Mouse (Mus musculus) kidney, adult 8-10 months (tissue): ENCODE results near the gene Bach1.

Source experiments
- DNase-seq, 2 experiments: peaks; one replicate each; pipeline ENCODE4 v3.0.0; 2022

The Bach1 gene

DNA sequence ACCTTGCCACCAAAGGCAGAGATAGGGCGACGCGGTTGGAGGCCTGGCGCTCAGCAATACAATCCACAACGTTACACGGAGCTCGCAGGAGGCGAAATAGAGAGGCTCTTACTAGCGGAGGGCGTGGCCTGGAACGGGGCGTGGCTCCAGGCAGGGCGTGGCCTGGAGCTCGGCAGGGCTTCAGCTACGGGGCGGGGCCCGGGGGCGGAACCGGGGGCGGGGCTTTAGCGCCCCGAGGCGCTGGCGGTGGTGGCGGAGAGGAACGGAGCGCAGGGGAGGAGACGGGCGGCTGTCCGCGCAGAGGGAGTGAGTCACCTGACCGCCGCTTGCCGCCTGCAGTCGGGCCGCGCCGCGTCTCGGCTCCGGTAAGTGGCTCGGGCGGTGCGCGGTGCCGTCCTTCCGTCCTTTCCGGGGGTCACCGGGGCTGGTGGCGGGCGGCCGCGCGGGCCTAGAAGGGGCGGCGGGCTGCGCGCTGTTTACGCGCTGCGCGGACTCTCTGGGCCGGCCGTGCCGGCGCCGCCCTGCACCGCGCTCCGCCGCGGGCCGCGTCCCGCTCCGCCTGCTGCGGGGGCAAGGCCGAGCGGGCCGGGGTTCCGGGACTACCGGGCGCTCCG, at the start of gene Bach1:
Gene Bach1 (plus strand): TSS at position 254 of the 614 bp plus-strand sequence.
- DNase-seq: peak; percentile 91 to 94

DNA sequence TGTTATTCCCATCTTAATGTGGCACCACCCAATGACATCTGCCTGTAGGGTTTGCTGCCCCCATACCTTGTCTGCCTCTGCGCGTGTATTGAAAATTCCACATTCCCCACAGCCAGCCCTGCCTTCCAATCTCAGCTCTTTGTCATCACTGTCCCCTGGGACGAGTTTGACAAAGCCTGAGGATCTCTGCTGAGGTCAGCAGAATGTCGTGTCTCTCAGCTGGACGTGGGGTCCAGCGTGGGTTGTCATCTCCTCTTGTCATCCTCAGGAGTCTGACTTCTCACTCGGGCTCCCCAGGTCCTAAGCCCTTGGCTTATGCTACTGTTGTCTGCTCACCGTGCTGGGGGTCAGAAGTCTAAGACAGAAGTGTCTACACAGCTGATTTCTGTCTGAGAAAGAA, 46.4 kb upstream of the Bach1 start:
- no peak for DNase-seq

DNA sequence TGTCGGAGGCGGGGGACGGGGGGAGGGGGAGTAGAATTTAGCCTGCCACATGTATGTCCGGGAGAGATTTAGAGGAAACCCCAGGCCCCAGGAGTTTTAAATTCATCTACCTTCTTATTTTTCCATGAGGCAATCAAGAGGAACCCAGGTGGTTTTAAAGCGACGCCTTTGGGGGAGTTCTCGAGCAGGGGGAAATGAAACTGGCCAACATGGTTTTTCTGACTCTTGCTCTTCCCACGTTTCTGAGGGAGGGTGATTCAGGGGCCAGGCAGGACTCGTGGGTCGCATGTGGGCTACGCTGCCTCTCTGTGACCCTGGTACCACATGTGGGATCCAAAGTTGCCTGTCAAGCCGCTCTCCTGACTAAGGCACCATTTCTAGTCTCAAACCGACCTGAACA, 45.8 kb upstream of the Bach1 start:
- no peak for DNase-seq

DNA sequence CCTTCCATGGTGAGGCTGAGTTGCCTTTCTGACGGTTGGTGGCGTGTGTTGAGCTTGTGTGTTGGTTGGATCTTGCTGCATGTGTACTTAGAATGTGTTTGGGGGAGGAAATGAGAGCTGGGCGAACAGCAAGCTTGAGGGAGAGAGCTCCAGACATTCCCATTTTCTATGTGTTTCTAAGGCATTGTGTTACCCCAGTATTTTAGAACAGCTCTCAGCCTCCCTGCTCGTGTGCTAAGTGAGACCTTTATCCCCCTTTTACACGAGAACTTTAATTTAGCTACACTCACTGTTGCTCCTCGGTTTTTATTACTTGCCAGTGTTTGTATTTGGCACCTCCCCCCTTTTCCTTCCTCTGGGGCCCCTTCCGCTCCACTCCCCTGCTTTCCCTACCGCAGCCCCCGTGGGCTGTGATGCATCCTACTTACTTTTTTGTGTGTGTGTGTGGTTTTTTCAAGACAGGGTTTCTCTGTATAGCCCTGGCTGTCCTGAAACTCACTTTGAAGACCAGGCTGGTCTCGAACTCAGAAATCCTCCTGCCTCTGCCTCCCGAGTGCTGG, 44.6 kb upstream of the Bach1 start:
- no peak for DNase-seq

DNA sequence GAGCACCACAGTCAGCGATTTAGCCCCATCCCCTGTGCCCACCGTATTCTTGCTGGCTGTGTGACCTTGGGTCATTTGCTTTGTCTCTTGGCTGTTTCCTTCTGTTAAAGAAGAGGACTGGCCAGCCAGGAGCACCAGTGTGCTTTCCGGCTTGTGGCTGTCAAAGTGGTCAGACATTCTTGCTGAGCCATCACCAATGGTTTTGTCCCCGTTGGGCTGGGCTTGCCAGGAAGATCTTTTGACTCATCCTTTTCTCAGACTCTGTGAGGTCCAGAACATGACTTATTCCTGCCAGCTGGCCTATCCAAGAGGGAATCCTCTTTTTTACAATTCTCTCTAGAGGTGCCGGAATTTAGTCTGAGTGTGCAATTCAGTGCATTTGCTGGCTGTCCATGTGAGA, 43.7 kb upstream of the Bach1 start:
- DNase-seq: no peak

DNA sequence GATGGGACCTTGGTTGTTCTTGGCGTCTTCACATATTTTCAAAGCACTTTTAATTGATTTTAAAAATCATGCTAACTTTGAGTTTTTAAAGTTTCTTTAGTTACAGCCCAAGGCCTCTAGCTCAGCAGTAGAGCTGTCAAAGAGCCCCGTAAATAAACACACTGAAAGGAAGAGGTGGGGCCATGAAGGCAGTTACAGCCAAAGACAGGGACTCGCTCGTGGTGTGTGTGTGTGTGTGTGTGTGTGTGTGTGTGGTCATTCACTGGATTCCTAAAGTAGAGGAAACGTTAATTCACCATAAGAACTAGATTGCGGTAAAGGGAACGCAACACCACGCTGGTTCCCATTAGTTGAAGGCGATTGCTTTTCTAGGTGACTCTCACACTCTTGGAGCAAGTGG, 43.2 kb upstream of the Bach1 start:
- peak in 1 of 2 experiments; percentile 25 for DNase-seq

DNA sequence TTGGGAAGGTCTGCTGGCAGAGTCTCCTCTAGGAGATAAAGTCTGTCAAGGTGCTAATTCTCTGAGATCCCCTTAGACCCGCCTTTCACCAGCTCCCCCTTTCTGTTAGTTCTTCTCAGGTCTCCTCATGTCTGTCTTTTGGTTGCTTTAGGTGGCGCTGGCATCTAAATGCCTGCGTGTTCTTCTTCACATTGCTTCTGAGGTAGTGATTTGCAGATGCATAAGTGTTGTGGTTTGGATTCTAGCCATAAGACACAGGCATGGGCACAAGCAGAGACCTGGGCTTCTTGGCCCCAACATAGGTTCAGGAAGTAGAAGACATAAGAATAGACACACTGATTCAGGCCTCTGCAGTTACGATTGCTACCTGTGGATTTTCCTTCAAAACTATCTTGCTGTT, 42.0 kb upstream of the Bach1 start:
- DNase-seq: no peak

DNA sequence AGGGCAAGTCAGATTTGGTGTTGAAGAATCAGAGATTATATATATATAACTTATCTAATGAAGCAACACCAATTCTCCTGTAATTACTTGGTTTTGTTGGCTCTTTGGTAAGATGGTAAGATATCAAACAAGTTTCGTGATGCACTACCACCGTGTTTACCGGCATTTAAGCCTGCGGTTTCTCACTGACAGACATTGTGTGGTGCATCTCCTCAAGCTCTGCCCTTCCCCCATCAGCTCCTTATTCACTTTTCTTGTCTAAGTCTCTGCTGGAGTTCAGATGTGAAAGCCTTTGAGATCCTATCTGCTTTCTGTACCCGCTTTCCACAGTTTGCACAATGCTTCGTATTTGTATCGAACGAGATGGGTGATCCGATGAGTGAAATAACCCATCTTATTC, 41.5 kb upstream of the Bach1 start:
- DNase-seq: no peak

DNA sequence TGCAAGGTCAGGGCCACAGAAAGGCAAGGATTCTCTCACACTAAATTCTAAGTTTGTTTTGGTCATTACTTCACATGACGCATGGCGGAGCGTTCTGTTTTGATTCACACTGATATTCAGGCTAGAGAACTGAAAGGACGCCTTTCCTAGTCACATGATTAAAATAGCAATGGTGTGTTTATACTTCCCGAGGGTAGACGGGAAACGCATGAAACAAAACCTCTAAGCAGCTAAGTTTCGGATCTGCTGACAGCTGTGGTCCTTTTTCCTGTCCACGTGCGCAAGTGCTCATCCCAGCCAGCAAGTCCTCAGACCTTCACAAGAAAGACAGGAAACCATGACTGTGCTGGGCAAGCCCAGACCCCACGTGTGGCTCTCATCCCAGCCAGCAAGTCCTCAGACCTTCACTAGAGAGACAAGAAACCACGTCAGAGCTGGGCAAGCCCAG, 37.7 kb upstream of the Bach1 start:
- peak; percentile 45 to 68 for DNase-seq

DNA sequence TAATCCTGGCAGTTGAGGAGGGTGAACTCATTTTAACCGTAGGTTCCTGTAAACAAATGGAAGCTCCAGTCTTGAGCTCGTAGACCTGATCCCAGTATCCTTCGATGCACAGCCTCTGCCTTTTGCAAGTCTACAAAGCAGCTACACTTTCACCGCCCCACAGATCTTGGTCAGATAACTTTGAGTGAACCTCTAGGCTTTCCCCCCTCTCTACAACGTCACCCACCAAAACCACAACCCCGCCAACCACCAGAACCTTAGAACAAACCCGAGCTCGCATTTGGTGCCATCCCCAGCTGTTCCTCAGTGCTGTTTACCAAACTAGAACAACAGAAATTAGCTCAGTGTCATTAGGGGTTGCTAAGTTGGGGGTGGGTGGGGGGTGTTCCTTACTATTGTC, 37.1 kb upstream of the Bach1 start:
- DNase-seq: no peak

DNA sequence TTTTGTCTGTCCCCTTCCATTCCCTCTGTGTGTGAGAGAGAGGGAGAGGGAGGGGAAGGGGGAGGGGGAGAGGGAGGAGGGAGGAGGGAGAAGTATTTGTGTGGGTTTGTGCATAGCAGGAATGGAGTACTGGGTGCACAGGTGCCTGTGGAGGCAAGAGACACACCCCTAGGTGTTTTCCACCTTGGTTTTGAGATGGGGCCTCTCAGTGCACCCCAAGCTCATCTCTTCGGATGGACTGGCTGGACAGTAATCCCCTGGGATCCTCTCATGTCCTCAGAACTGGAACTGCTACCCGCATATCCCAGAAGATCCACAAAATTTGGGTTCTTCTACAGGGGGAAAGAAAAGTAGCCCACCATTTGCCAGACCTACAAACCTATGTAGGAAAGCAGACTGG, 36.2 kb upstream of the Bach1 start:
- DNase-seq: no peak

DNA sequence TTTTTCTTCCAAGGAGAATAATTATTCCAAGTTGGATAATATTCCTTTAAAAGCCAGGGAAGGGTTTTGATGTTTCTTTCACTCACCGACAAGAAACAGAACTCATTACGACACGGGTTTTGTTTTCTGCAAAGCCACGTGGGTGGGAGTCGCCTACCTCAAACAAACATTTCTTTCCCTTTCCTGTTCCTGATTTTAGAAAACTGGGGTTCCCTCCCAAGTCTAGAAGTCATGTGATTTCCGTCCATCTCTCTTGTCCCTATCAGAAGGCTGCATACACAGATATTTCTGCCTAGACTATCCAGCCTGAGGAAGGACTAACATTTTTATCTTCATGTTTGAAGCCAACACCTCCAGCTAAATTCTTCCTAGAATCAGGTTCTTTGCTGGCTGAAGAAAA, 34.9 kb upstream of the Bach1 start:
- DNase-seq: peak; percentile 24 to 35

DNA sequence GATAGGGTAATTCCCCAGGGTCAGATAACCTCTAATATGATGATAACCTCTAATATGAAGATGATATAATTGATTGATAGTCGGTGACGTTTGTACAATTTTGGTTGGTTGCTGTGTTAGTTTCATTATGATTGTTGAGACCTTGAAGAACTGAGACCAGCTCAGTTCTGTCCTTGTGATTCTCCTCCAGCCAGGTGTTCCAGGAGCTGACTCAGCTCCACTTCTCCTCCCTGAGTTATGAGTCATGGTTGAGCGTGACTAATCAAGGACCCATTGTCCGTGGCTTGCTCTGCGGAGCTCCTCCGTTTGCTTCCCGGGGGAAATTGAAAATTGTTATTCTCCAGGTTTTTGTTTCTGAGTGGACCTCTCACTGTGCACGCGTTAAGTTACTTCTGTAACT, 33.5 kb upstream of the Bach1 start:
- DNase-seq: no peak

DNA sequence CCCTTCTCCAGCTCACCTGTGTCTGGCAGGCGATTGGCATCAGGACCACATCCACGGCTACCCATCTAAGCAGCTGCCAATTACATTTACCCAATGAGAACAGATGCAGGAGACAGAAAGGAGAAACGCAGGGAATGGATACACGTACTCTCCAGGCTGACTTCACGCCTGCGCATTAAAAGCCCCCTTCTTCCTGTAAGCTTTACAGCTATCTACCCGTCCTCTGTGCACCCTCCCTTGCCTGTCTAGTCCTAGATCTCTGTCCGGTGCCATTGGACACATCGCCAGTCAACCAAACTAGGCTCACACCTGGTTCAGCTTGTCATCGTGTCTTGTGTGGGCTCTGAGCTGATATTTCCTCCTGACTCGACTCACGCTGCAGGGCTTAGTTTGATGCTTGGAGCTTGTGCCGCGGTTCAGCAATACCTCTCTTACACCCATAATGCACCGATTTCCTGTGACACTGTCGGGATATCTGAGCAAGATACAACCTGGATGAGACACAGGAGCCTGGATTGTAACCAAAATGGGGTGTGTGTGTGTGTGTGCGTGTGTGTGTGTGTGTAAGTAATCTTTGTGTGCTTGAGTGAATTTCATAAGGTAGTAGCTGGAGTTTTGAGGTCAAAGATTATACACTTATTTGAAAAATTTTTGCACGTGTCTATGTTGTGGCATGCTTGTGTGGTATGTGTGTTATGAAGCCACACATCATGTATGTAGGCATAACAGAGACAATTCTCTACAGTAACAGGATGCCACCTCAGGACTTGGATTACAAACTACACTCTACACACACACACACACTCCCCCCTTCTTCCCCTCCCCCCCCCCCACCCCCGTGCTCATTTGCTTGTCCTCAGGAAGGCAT, 32.8 kb upstream of the Bach1 start:
- no peak for DNase-seq

DNA sequence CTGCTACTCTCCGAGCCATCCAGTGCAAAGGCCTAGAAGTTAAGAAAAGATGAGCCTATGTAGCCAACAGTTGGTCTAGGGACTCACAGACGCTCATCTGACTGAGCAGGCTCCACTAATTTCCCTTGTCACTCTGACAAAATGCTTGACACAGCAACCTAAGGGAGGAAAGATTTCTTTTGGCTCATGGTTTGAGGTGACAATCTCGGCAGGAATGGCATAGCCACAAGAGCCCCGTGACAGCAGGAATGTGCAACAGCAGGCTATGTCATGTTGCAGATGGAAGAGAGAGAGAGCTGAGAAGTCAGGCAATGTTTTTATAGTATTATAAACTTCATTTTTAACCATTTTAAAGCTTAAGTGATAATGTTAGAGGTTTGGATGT, 32.1 kb upstream of the Bach1 start:
- no peak for DNase-seq

DNA sequence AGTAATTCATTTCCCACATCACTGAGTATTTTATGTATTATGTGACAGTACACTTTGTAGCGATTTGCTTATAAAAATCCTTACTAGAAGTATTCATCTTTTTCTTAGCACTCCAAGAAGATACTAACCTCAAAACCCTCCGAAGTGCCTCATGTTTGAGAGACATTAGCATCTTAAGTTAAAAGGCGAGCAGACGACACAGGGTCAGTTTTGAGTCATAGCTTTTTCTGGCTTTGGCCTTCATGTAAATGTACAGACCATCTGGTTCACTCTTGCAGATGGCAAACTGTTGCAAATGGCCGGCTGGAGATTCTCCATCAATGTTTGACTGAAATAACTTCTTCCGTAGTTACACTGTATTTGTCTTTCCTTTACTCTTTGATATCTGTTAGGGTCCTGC, 30.7 kb upstream of the Bach1 start:
- DNase-seq: no peak

DNA sequence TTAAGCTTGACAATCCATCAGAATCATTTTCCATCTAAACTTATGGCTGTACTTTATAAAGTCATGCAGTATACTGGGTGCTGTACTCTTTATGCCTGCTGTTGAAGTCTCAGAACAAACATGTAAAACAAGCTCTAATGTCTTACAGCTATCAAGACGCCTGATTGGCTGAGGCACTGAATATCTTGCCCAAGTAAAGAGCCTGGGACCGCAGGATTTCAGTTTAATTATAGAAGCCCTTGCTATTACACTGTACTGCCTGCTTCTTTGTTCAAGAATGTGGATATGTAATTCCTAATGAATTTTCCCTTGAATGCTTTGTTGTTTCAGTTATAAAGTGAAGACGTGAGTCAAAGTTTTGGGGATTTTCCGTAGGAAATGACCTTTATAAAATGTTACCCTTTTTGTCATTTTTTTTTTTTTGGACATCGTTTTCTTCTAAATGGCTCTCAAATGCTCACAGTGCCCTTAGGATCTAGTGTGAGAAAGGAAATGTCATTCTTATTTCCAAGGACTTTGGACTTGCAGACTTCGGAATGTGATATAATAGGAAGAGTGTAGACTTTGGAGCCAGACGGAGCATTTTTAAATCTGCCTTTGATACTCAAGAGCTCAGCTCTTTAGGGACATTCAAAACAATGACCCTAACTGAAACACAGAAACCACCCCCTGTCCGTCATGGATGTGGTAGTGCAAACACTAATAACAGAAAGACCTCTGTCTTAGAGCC, 28.5 kb upstream of the Bach1 start:
- DNase-seq: peak in 1 of 2 experiments; percentile 70

DNA sequence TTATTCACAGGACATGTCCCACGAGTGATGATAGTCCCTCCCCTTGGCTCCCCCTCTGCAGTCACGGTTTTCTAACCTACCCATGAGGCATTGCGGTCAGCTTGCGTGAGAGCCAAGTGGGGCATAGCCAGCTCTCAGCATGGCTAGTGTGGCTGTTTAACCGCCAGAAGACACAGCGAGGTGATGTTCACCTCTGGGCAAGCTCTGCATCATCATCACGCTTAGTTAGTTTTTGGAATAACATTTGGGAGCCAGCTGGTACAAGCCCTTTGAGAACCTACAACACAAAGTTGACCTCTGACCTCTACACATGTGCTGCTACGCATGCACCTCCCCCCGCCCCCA, 28.0 kb upstream of the Bach1 start:
- DNase-seq: peak; percentile 69 to 79

DNA sequence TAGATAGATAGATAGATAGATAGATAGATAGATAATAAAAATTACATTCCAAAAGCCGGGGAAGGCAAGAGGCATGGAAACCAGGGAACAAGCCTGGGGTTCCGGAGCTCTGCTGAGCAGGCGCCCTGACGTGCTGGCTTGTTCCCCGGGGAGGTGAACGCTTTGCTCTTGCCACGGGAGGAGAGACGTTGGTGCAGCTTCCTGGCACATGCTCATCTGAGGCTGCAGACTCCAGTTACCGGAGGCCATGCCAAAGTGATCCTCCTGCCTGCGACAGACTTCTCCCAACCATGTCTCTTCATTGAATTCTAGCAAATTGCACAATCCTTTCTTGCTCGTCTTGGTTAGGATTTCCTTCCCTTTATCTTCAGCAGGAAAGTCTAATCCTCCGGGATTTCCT, 27.4 kb upstream of the Bach1 start:
- no peak for DNase-seq

DNA sequence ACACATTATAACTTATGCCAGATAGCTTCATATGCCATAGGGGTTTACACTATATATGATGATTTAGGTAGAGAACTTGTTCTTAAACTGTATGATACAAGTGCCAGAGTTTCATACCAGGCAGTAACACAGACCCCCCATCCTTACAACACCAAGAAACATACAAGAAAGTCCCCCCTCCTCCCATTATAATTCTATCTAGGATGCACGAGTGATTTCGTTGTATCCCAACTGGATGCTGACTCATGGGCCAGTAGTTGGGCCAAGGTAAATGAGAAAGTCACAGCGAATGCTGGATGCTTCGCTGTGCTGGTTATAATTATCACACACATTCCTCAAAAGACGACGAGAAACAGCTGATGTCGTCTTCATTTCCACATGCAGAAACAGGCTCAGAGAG, 25.6 kb upstream of the Bach1 start:
- DNase-seq: no peak

DNA sequence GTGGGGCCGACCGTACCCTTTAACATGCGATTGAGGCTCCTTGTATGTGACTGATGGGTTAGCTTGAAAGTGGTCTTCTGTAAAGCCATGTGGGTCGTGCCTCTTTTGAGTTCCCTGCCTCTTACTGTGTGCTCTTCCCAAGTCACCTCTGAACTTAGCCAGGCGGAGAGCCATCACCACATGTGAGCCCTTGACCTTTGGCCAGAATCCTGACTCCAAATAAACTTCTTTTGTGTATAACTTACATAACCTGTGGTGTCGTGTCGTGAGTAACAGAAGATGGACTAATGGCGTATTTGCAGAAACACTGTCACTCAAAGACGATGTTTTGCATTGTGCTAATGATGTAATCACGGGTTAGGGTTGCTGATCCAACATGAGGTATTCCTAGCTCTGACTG, 22.6 kb upstream of the Bach1 start:
- DNase-seq: peak; percentile 88

DNA sequence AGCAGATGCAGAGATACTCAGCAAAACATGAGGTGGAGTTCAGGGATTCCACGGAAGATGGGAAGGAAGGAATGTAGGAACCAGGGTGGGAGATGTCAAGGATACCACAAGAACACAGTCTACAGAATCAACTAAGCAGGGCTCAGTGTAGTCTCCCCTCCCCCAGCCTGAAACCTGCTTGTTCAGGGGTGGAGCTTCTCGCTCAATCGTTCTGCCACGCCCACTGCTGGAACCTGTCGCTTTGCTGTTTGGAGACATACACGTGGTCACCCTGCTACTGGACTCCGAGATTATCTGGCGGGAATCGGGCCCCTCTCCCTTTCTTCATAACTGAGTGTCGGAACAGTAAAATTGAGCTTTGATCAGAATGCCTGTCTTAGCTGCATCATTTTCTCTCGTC, 20.1 kb upstream of the Bach1 start:
- no peak for DNase-seq

DNA sequence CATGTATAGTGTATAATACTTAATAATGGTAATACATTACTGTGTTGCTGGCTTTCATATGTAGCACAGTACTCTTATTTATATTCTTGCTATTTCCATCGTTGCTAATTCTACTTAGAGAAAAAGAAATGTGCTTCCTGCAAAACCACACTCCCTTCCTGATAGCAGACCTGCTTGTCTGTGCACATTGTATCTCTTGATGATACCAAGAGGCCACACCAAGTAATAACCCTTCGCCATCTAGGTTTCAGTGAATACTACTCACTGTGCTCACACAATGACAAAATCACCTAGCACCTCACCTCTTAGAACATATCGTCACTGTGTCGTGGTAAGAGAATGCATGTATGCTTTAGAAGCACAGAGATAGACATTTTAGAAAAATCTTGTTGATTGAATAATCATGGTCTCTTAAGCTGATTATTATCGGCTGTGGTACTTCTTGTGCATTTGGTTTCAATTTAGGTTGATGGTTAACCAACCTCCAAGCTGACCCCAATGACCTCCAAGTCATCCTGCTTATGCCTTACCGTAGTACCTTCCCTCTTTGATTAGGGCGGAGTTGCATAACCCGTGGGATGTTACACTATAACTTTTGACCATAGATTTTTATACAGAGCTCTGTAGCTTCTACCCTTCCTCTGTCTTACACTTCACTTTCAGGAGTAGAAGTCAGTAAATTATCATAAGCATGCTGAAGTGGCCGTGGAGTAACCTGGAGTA, 17.7 kb upstream of the Bach1 start:
- peak; percentile 60 to 67 for DNase-seq
